Mouse (Mus musculus) mouse trophoblast stem cell (cell line): ENCODE measurements around the gene Myo19.

Source experiments
- in situ Hi-C, 2 experiments: fragments of 300-500 bp; cut with MseI, MboI; formaldehyde crosslinking; loops; 2 replicates in 1 of 2; 3 replicates in 1 of 2; pipeline ENCODE4 v1.15.1; 2025

The Myo19 gene

DNA sequence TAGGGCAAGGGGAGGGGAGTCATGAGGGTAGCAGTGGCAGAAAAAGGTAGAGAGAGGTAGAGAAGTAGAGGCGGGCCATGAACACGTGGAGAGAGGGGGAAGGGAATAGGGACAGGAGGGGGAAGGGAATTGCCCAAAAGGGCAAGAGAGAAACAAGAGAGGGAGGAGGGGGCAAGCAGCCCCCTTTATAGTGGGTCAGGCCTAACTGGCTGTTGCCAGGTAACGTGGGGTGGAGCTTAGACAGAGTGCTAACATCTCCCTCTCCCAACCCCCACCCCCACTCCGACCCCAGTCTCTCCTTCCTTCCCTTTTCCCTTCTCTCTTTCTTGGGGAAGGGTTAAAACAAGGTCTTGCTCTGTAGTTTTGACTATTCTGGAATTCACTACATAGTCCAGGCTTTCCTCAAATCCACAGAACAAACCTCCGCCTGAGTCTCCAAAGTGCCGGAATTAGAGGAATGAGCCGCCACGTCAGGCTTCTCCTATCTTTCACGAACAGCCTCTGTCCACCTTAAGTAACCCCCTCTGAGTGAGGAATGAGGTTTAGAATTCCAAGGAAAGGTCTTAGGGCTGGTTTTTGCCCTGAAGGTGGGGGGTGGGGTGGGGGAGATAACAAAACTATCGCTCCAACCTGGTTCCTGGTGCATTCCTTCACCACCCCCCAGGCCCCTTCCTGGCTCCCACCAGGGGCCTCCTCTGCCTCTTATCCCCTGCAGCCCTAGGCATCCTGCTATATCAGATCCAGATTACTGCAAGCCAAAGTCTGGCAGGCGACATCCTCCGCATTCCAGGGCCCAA lies 64.9 kb downstream of the Myo19 start:
- in situ Hi-C loops: no loop called here

- in situ Hi-C loops: no loop called here
These were observed 65.9 kb downstream of the Myo19 start for GRCm38 (mm10) chr11:84945841-84946240.

- in situ Hi-C loops: no loop called here
These were observed 67.3 kb downstream of the Myo19 start for GRCm38 (mm10) chr11:84947206-84947605.

GRCm38 (mm10) chr11:84948114-84948513 lies 68.2 kb downstream of the Myo19 start:
- in situ Hi-C loops: no loop called here

GRCm38 (mm10) chr11:84948526-84948925 lies 68.6 kb downstream of the Myo19 start:
- in situ Hi-C loops: no loop called here

- in situ Hi-C loops: no loop called here
These were observed 72.7 kb downstream of the Myo19 start for GRCm38 (mm10) chr11:84952611-84953010.

DNA sequence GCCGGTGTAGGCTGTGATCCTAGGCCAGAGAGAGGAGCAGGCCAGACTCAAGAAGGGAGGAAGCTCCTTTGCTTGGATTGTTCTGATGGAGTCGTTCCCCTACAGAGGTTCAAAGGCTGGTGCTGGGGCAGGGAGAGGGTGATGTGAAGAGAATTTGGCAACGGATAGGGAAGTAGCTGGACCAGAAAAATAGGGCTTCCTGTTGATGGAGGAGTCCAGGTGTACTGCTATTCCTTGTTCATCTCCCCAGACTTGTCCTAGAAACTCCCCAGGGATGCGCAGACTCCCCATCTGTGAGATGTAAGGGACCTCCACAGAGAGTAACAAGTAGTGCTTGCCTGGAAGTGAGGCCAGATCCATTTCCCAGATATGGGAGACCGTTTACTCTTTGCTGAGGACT lies 76.5 kb downstream of the Myo19 start:
- in situ Hi-C loops: no loop called here

DNA sequence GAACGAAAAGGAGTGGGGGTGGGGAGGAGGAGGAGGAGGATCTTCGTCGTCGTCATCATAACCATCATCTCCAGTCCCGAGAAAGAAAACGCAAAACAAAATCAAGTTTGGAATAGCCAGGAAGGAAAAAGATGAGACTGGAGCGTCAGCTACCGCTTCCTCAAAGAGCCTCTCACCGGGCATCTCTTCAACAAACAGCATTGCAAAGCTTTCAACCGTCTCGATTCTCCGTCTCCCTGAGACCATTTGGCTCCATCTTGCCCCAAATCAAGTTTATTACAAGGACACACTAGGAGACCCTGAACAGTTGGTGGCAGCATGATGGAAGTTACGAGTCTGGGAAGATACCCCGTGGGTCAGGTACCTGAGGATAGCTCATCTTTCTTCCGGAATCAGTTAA lies 77.2 kb downstream of the Myo19 start:
- in situ Hi-C loops: no loop called here

DNA sequence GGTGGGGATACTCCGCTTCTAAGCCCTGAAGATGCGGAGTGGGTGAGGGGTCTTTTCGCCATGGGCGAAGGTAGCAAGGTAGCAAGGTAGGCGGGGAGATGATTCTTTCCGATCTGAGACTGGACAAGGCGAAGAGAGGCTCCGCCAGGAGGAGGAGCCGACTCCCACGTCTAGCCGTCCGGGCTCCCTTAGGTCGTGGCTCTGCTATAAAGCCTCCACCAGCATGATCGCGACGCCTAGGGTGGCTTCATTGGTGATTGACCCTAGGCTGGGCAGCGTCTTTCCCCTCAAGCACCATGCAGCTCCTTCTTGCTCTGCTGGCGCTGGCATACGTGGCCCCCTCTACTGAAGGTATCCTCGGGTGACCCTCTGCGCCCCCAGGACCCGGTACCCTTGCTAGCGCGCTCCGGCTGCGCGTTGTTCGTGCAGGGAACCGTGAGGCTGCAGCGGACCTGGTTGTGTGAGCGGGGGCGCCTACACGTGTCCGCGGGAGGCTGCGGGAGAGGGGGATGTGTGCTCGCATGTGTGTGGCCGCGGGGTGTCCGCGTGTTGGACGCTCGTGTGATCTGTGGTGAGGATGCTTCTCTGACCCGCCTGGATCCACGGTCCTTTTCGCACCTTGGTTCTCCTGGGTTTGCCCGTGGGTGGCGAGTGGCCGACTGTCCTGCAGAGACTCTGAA lies 77.8 kb downstream of the Myo19 start, which contains the start of gene Car4:
Car4 (plus strand) TSS at position 196 of the 680 bp plus-strand sequence.
- in situ Hi-C loops: no loop called here

- in situ Hi-C loops: no loop called here
These were observed 78.3 kb downstream of the Myo19 start for GRCm38 (mm10) chr11:84958271-84958630.

- in situ Hi-C loops: no loop called here
These were observed 79.2 kb downstream of the Myo19 start for GRCm38 (mm10) chr11:84959181-84959580.

DNA sequence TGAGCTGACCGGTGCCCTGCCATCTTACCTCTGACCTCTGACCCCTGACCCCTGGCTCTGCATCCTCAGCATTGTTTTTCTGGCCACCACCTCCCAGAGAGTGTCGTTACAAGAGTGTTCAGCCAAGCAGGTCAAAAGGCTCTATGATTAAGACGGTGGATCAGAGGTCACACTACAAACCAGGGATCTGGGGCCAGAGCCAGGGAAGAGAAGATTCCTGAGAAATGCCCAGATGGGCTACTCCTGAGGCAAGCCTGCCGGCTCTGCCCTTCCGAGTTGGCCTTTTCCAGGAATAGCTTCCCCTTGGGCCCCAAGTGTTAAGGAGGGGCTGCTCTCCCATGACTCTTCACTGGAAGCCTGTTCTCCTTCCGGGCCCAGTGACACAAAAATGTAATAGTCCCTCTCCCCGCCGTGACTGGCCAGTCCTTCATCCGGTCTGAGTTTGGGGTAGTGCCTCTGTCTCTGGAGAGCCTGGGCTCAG lies 79.8 kb downstream of the Myo19 start:
- in situ Hi-C loops: no loop called here

DNA sequence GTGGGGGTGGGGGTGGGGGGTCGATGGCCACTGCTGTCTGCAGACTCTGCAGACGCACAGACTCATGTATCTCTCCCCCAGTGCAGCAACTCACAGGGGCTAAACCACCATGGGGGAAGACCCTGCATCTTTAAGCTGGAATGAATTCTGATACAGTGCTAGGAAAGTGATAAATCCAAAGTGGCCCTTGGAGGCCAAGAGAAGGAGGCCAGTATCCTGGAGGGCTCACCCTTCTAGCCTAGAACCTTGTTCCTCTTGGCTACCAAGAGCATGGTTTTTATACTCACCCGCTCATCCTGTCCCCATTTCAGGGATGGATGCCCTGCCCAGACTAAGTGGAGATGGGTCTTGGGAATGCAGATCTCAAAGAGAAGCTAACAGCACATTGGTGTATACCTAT lies 80.3 kb downstream of the Myo19 start:
- in situ Hi-C loops: no loop called here

DNA sequence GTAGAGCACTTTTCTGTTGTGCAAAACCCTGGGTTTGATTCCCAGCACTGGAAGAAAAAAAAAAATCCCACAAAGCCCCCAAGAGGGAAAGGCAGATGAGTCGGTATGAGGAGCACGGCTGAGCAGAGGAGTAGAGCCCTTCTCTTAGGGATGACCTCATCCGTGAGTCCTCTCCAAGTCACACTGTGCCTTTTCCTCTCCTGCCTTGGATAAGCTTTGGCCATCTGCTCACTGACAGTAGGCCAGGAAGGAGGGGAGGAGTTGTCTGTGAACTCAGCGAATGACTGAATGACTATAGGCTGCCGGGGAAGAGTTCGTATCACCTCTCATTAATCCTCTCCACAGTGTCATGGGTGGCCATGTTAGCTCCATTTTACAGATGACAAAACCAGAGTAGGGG lies 80.8 kb downstream of the Myo19 start:
- in situ Hi-C loops: no loop called here
